In genomic region chr17:79317085-79317751, GRCm38 (mm10) we compare ENCODE assay signal across 27 mouse cellular contexts. TPM values are rescaled to one million over a fixed set of nuclear protein-coding genes. Genes with fewer than 3 reads are reported as not detected.
DNase-seq lines count a peak whose midpoint lies in the region; ATAC-seq and TF ChIP-seq lines count a peak whose summit lies in the region.
"Had no signal": no experiment of that assay in that cellular context is flagged by ENCODE, and none has a peak within 500 bp of the region (broad histone marks: within the 10 kb centered on the region; RNA-seq: fewer than 3 reads in every experiment).

No protein-coding gene starts in this region.

- H3K27ac ChIP-seq in forebrain, postnatal 0 days (ENCODE audit: low read depth, low read length): no peak overlapping the region
- H3K27ac ChIP-seq in forebrain, embryonic 15.5 days (replicated peaks): no peak overlapping the region
- no peak overlapping the region; the same call in 1 of the 2 replicates for H3K27ac ChIP-seq in lung, embryonic 15.5 days
- H3K27ac ChIP-seq in stomach, embryonic 16.5 days (ENCODE audit: low read length): peak overlapping the region; percentile 23; the same call in 1 of the 2 replicates
- H3K27ac ChIP-seq: embryonic facial prominence, embryonic 15.5 days; forebrain, embryonic 12.5 days; hindbrain, embryonic 12.5 days; liver, embryonic 15.5 days; midbrain, embryonic 10.5 days; midbrain, embryonic 15.5 days; neural tube, embryonic 15.5 days had no signal

- TF ChIP-seq CTCF in forebrain, postnatal 0 days (IDR thresholded peaks at IDR 0.05; ENCODE audit: low read depth): no peak
- TF ChIP-seq CTCF in lung, adult 2 months (IDR thresholded peaks at IDR 0.05; ENCODE audit: insufficient read depth, low read length): no peak
- no peak for TF ChIP-seq CTCF in brain, embryonic 14.5 days (IDR thresholded peaks at IDR 0.05; ENCODE audit: borderline replicate concordance, extremely low read depth, insufficient read depth, insufficient read length)

- H3K9ac ChIP-seq in forebrain, postnatal 0 days: no peak overlapping the region
- no peak overlapping the region for H3K9ac ChIP-seq in forebrain, embryonic 15.5 days (replicated peaks)
- H3K9ac ChIP-seq in lung, embryonic 15.5 days: no peak overlapping the region
- H3K9ac ChIP-seq in stomach, embryonic 16.5 days (ENCODE audit: low read length): no peak overlapping the region
- H3K9ac ChIP-seq: embryonic facial prominence, embryonic 15.5 days; forebrain, embryonic 12.5 days; hindbrain, embryonic 12.5 days; liver, embryonic 15.5 days; midbrain, embryonic 15.5 days; neural tube, embryonic 15.5 days had no signal

- no peaks in the 10 kb centered on the region for H3K4me1 ChIP-seq in forebrain, postnatal 0 days (ENCODE audit: insufficient read depth)
- H3K4me1 ChIP-seq in forebrain, embryonic 15.5 days: no peaks in the 10 kb centered on the region
- H3K4me1 ChIP-seq in lung, embryonic 15.5 days: peaks cover 11% of the 10 kb centered on the region
- no peaks in the 10 kb centered on the region for H3K4me1 ChIP-seq in lung, adult 2 months (ENCODE audit: control insufficient read depth, insufficient read depth, low read length)
- H3K4me1 ChIP-seq in stomach, embryonic 16.5 days (ENCODE audit: control insufficient read depth, insufficient read depth, low read length): peaks cover 10% of the 10 kb centered on the region
- H3K4me1 ChIP-seq: forebrain, embryonic 12.5 days; hindbrain, embryonic 12.5 days; liver, embryonic 15.5 days; midbrain, embryonic 10.5 days; midbrain, embryonic 15.5 days had no signal

- no peak overlapping the region for H3K4me2 ChIP-seq in forebrain, postnatal 0 days (ENCODE audit: low read depth)
- no peak overlapping the region for H3K4me2 ChIP-seq in forebrain, embryonic 15.5 days (replicated peaks)
- no peak overlapping the region for H3K4me2 ChIP-seq in lung, embryonic 15.5 days
- no peak overlapping the region for H3K4me2 ChIP-seq in stomach, embryonic 16.5 days (ENCODE audit: low read depth, low read length)
- H3K4me2 ChIP-seq: embryonic facial prominence, embryonic 15.5 days; forebrain, embryonic 12.5 days; hindbrain, embryonic 12.5 days; liver, embryonic 15.5 days; midbrain, embryonic 15.5 days; neural tube, embryonic 15.5 days had no signal

- H3K36me3 ChIP-seq in forebrain, postnatal 0 days (ENCODE audit: insufficient read depth): no peaks in the 10 kb centered on the region
- no peaks in the 10 kb centered on the region for H3K36me3 ChIP-seq in forebrain, embryonic 15.5 days
- no peaks in the 10 kb centered on the region for H3K36me3 ChIP-seq in lung, embryonic 15.5 days
- no peaks in the 10 kb centered on the region for H3K36me3 ChIP-seq in stomach, embryonic 16.5 days (ENCODE audit: control insufficient read depth, insufficient read depth, low read length)
- H3K36me3 ChIP-seq: embryonic facial prominence, embryonic 15.5 days; forebrain, embryonic 12.5 days; G1E; hindbrain, embryonic 12.5 days; liver, embryonic 15.5 days; midbrain, embryonic 10.5 days; midbrain, embryonic 15.5 days; neural tube, embryonic 15.5 days had no signal

- DNase-seq in forebrain, postnatal 0 days: peak; percentile 11
- no peak for DNase-seq in lung, adult 2 months
- DNase-seq in brain, embryonic 14.5 days (ENCODE audit: low read depth): peak; percentile 20
- DNase-seq in left cerebral cortex, adult 9 months (ENCODE audit: low spot score in 2 of 2): no peak
- DNase-seq: adrenal gland, postnatal 10 days; cerebellum, adult 11-12 months; cerebellum, adult 9-11 months; embryo, embryonic 11 days; gastrocnemius, postnatal 14 days; heart, postnatal 14 days; kidney, adult 2 months; kidney, postnatal 36 days; layer of hippocampus, postnatal 36 days; liver; retina, postnatal 1 day; right cerebral cortex, postnatal 14 days had no signal

- no peak for TF ChIP-seq POLR2A in lung, adult 2 months (IDR thresholded peaks at IDR 0.05; ENCODE audit: borderline replicate concordance, extremely low read depth, low read depth, low read length)
- TF ChIP-seq POLR2A in brain, embryonic 14.5 days (IDR thresholded peaks at IDR 0.05; ENCODE audit: borderline replicate concordance, extremely low read depth, insufficient read depth, insufficient read length, poor library complexity, severe bottlenecking): no peak

- H3K27me3 ChIP-seq in forebrain, postnatal 0 days (ENCODE audit: insufficient read depth, low read length): no peaks in the 10 kb centered on the region
- no peaks in the 10 kb centered on the region; the same call in 1 of the 2 replicates for H3K27me3 ChIP-seq in forebrain, embryonic 15.5 days
- no peaks in the 10 kb centered on the region for H3K27me3 ChIP-seq in lung, embryonic 15.5 days
- no peaks in the 10 kb centered on the region for H3K27me3 ChIP-seq in stomach, embryonic 16.5 days (ENCODE audit: control insufficient read depth, insufficient read depth, low read length)
- H3K27me3 ChIP-seq: embryonic facial prominence, embryonic 15.5 days; forebrain, embryonic 12.5 days; hindbrain, embryonic 12.5 days; liver, embryonic 15.5 days; midbrain, embryonic 15.5 days; neural tube, embryonic 15.5 days had no signal

- ATAC-seq in forebrain, postnatal 0 days: no peak
- no peak for ATAC-seq in forebrain, embryonic 15.5 days (replicated peaks)
- peak; percentile 59; the same call in 1 of the 2 replicates for ATAC-seq in lung, embryonic 15.5 days (ENCODE audit: borderline replicate concordance, extremely low read depth, low FRiP score, low TSS enrichment)
- peak; percentile 60 for ATAC-seq in stomach, embryonic 16.5 days (ENCODE audit: insufficient read depth, low FRiP score)
- ATAC-seq: midbrain, embryonic 15.5 days had no signal

- no peak overlapping the region for H3K4me3 ChIP-seq in forebrain, postnatal 0 days (ENCODE audit: low read depth, low read length)
- H3K4me3 ChIP-seq in forebrain, embryonic 15.5 days: no peak overlapping the region
- no peak overlapping the region for H3K4me3 ChIP-seq in lung, embryonic 15.5 days
- H3K4me3 ChIP-seq in lung, adult 2 months (replicated peaks; ENCODE audit: extremely low read depth, low read depth, low read length): no peak overlapping the region
- no peak overlapping the region for H3K4me3 ChIP-seq in stomach, embryonic 16.5 days (replicated peaks; ENCODE audit: low read length)
- H3K4me3 ChIP-seq: embryonic facial prominence, embryonic 15.5 days; forebrain, embryonic 12.5 days; hindbrain, embryonic 12.5 days; liver, embryonic 15.5 days; midbrain, embryonic 10.5 days; midbrain, embryonic 15.5 days; neural tube, embryonic 15.5 days had no signal

- H3K9me3 ChIP-seq in forebrain, postnatal 0 days (ENCODE audit: low read length): no peaks in the 10 kb centered on the region
- no peaks in the 10 kb centered on the region for H3K9me3 ChIP-seq in forebrain, embryonic 15.5 days
- no peaks in the 10 kb centered on the region for H3K9me3 ChIP-seq in lung, embryonic 15.5 days
- H3K9me3 ChIP-seq in stomach, embryonic 16.5 days (replicated peaks; ENCODE audit: control insufficient read depth, low read length): no peaks in the 10 kb centered on the region
- H3K9me3 ChIP-seq: embryonic facial prominence, embryonic 15.5 days; forebrain, embryonic 12.5 days; hindbrain, embryonic 12.5 days; liver, embryonic 15.5 days; midbrain, embryonic 10.5 days; midbrain, embryonic 15.5 days; neural tube, embryonic 15.5 days had no signal

- WGBS in forebrain, postnatal 0 days: 52% methylated on average over 12 of the region's 12 CpGs
- WGBS in forebrain, embryonic 15.5 days: 57% methylated on average over 12 of the region's 12 CpGs
- WGBS in lung, embryonic 15.5 days: 34% methylated on average over 12 of the region's 12 CpGs
- WGBS in lung, adult 2 months: 53% methylated on average over 12 of the region's 12 CpGs
- 34% methylated on average over 12 of the region's 12 CpGs for WGBS in stomach, embryonic 16.5 days

RNA-seq across cellular contexts. Expression of gene Cdc42ep3, which starts 37.7 kb away (rescaled TPM):
- total RNA-seq in forebrain, postnatal 0 days (2014; rRNA removed): 38.6 and 40.9 TPM in 2 replicates
- 54.0 and 54.8 TPM in 2 replicates for polyA plus RNA-seq in forebrain, postnatal 0 days (2015; fragmentation: Nextera tagmentation; extraction: Ambion mirVana)
- 39.4 and 48.5 TPM in 2 replicates for polyA plus RNA-seq in forebrain, embryonic 15.5 days (2015; fragmentation: Nextera tagmentation; extraction: Ambion mirVana)
- 73.0 and 81.0 TPM in 2 replicates for polyA plus RNA-seq in lung, embryonic 15.5 days (2015; fragmentation: Nextera tagmentation; extraction: Ambion mirVana)
- 21.9 and 23.3 TPM in 2 replicates for polyA plus RNA-seq in lung, adult 2 months (2012; rRNA removed)
- 25.6 and 27.9 TPM in 2 replicates for polyA plus RNA-seq in brain, embryonic 14.5 days (2012; rRNA removed)
- polyA plus RNA-seq in stomach, embryonic 16.5 days (2015; fragmentation: Nextera tagmentation; extraction: Ambion mirVana): 62.5 and 71.4 TPM in 2 replicates
- polyA plus RNA-seq: G1E had no signal

Comparison
In these comparisons a context has a peak if more than half of its experiments do, and no peak if none do; other contexts are left out.
1. ATAC-seq: peak in lung, embryonic 15.5 days (single experiment) and stomach, embryonic 16.5 days (single experiment); none in forebrain, postnatal 0 days (single experiment) and forebrain, embryonic 15.5 days (single experiment).
2. DNase-seq: peak in forebrain, postnatal 0 days (single experiment) and brain, embryonic 14.5 days (single experiment); none in lung, adult 2 months (single experiment) and left cerebral cortex, adult 9 months (0 of 2).